ENCODE assay signal across 8 mouse cellular contexts in genomic region chr11:102027361-102028017, GRCm38 (mm10). TPM values are rescaled to one million over a fixed set of nuclear protein-coding genes. Genes with fewer than 3 reads are reported as not detected.
DNase-seq lines count a peak whose midpoint lies in the region; ATAC-seq and TF ChIP-seq lines count a peak whose summit lies in the region.

No protein-coding gene starts in this region.

- no peak for TF ChIP-seq POLR2A in testis, adult 2 months (IDR thresholded peaks at IDR 0.05; ENCODE audit: control insufficient read depth, low read depth, low read length)
- no peak for TF ChIP-seq POLR2A in thymus, adult 2 months (IDR thresholded peaks at IDR 0.05; ENCODE audit: control insufficient read depth, extremely low read depth, insufficient read depth, low read length, poor library complexity)

- ATAC-seq in limb, embryonic 15.5 days (ENCODE audit: insufficient number of reproducible peaks, low FRiP score, low TSS enrichment, low read depth): no peak
- ATAC-seq in stomach, embryonic 16.5 days (ENCODE audit: insufficient read depth, low FRiP score): no peak

- no peaks in the 10 kb centered on the region for H3K36me3 ChIP-seq in testis, adult 2 months (ENCODE audit: control insufficient read depth, insufficient read depth, low read length)
- H3K36me3 ChIP-seq in limb, embryonic 15.5 days: no peaks in the 10 kb centered on the region
- H3K36me3 ChIP-seq in stomach, embryonic 16.5 days (ENCODE audit: control insufficient read depth, insufficient read depth, low read length): no peaks in the 10 kb centered on the region
- no peaks in the 10 kb centered on the region for H3K36me3 ChIP-seq in thymus, adult 2 months (ENCODE audit: control insufficient read depth, insufficient read depth, low read length)

- H3K4me2 ChIP-seq in limb, embryonic 15.5 days: peak overlapping the region; percentile 94
- peak overlapping the region; percentile 74 for H3K4me2 ChIP-seq in stomach, embryonic 16.5 days (ENCODE audit: low read depth, low read length)

- H3K9me3 ChIP-seq in limb, embryonic 15.5 days: no peaks in the 10 kb centered on the region
- no peaks in the 10 kb centered on the region for H3K9me3 ChIP-seq in stomach, embryonic 16.5 days (replicated peaks; ENCODE audit: control insufficient read depth, low read length)

- H3K27me3 ChIP-seq in testis, adult 2 months (ENCODE audit: control insufficient read depth, insufficient read depth, low read length): no peaks in the 10 kb centered on the region
- H3K27me3 ChIP-seq in limb, embryonic 15.5 days: no peaks in the 10 kb centered on the region
- no peaks in the 10 kb centered on the region for H3K27me3 ChIP-seq in stomach, embryonic 16.5 days (ENCODE audit: control insufficient read depth, insufficient read depth, low read length)
- H3K27me3 ChIP-seq in thymus, adult 2 months (ENCODE audit: control insufficient read depth, insufficient read depth, low read length): peaks cover 2% of the 10 kb centered on the region; the same call in 1 of the 2 replicates

- H3K9ac ChIP-seq in limb, embryonic 15.5 days: 0 out of 2 replicates have a peak overlapping the region, but pooled peaks have one; percentile 56
- peak overlapping the region; percentile 65 for H3K9ac ChIP-seq in stomach, embryonic 16.5 days (ENCODE audit: low read length)

- WGBS in limb, embryonic 15.5 days: 5% methylated on average over 12 of the region's 12 CpGs
- WGBS in stomach, embryonic 16.5 days: 8% methylated on average over 12 of the region's 12 CpGs
- WGBS in thymus, adult 2 months: 13% methylated on average over 12 of the region's 12 CpGs

- peaks cover 10% of the 10 kb centered on the region for H3K4me1 ChIP-seq in testis, adult 2 months (ENCODE audit: control insufficient read depth, insufficient read depth, low read length)
- H3K4me1 ChIP-seq in limb, embryonic 15.5 days: peaks cover 14% of the 10 kb centered on the region
- H3K4me1 ChIP-seq in stomach, embryonic 16.5 days (ENCODE audit: control insufficient read depth, insufficient read depth, low read length): 0 out of 2 replicates have a peak, but pooled peaks cover 4% of the 10 kb centered on the region
- peaks cover 3% of the 10 kb centered on the region; the same call in 1 of the 2 replicates for H3K4me1 ChIP-seq in thymus, adult 2 months (replicated peaks; ENCODE audit: control insufficient read depth, insufficient read depth, low read length)

- DNase-seq in adrenal gland, adult (ENCODE audit: inconsistent age in 2 of 2, low spot score in 1 of 2): peak; percentile 68 to 75
- no peak for DNase-seq in adrenal gland, postnatal 4 days (ENCODE audit: low spot score in 2 of 2)
- DNase-seq in testis, postnatal 14 days (ENCODE audit: low spot score): no peak
- DNase-seq in B cell, adult 2 months: no peak
- no peak for DNase-seq in thymus, adult 2 months

- no peak for TF ChIP-seq CTCF in testis, adult 2 months (IDR thresholded peaks at IDR 0.05; ENCODE audit: control insufficient read depth, insufficient read depth, insufficient replicate concordance, low read depth, low read length)
- TF ChIP-seq CTCF in thymus, adult 2 months (IDR thresholded peaks at IDR 0.05; ENCODE audit: borderline replicate concordance, control insufficient read depth, extremely low read depth, insufficient read depth, low read length, poor library complexity): no peak

- H3K4me3 ChIP-seq in testis, adult 2 months (ENCODE audit: control insufficient read depth, low read depth, low read length): peak overlapping the region; percentile 17; the same call in 1 of the 2 replicates
- H3K4me3 ChIP-seq in limb, embryonic 15.5 days: peak overlapping the region; percentile 73
- peak overlapping the region; percentile 64 for H3K4me3 ChIP-seq in stomach, embryonic 16.5 days (replicated peaks; ENCODE audit: low read length)
- H3K4me3 ChIP-seq in thymus, adult 2 months (ENCODE audit: control insufficient read depth, insufficient read depth, low read length): no peak overlapping the region

- H3K27ac ChIP-seq in testis, adult 2 months (ENCODE audit: control insufficient read depth, insufficient read depth, low read depth, low read length): peak overlapping the region; percentile 50; the same call in 1 of the 2 replicates
- H3K27ac ChIP-seq in limb, embryonic 15.5 days: no peak overlapping the region
- H3K27ac ChIP-seq in stomach, embryonic 16.5 days (ENCODE audit: low read length): peak overlapping the region; percentile 9; the same call in 1 of the 2 replicates
- H3K27ac ChIP-seq in thymus, adult 2 months (ENCODE audit: control insufficient read depth, insufficient read depth, low read length): no peak overlapping the region

RNA-seq across cellular contexts. Expression of gene Mpp3, which starts 0.8 kb away (rescaled TPM):
- total RNA-seq in adrenal gland, postnatal 4 days (2021): 10 to 100 TPM; 19.2 to 24.4 TPM
- 11.0 and 14.7 TPM in 2 replicates for polyA plus RNA-seq in testis, adult 2 months (2012; rRNA removed)
- polyA plus RNA-seq in limb, embryonic 15.5 days (2015; fragmentation: Nextera tagmentation; extraction: Ambion mirVana): 5.8 and 6.0 TPM in 2 replicates
- 7.4 and 9.6 TPM in 2 replicates for polyA plus RNA-seq in stomach, embryonic 16.5 days (2015; fragmentation: Nextera tagmentation; extraction: Ambion mirVana)
- 0.28 and 0.50 TPM in 2 replicates for polyA plus RNA-seq in thymus, adult 2 months (2012; rRNA removed)

RNA-seq across cellular contexts. Expression of gene Cd300lg, which starts 13.8 kb away (rescaled TPM):
- total RNA-seq in adrenal gland, postnatal 4 days (2021): 10 to 100 TPM; 10.7 to 15.6 TPM
- polyA plus RNA-seq in testis, adult 2 months (2012; rRNA removed): 2.5 and 2.7 TPM in 2 replicates
- 2.2 and 2.4 TPM in 2 replicates for polyA plus RNA-seq in limb, embryonic 15.5 days (2015; fragmentation: Nextera tagmentation; extraction: Ambion mirVana)
- 2.9 and 3.5 TPM in 2 replicates for polyA plus RNA-seq in stomach, embryonic 16.5 days (2015; fragmentation: Nextera tagmentation; extraction: Ambion mirVana)
- polyA plus RNA-seq in thymus, adult 2 months (2012; rRNA removed): 12.5 and 18.3 TPM in 2 replicates

RNA-seq across cellular contexts. Expression of gene Dusp3, which starts 40.7 kb away (rescaled TPM):
- 10 to 100 TPM; 62.2 to 71.6 TPM for total RNA-seq in adrenal gland, postnatal 4 days (2021)
- polyA plus RNA-seq in testis, adult 2 months (2012; rRNA removed): 249 and 266 TPM in 2 replicates
- polyA plus RNA-seq in limb, embryonic 15.5 days (2015; fragmentation: Nextera tagmentation; extraction: Ambion mirVana): 26.9 and 37.0 TPM in 2 replicates
- 26.1 and 26.3 TPM in 2 replicates for polyA plus RNA-seq in stomach, embryonic 16.5 days (2015; fragmentation: Nextera tagmentation; extraction: Ambion mirVana)
- 12.3 and 19.7 TPM in 2 replicates for polyA plus RNA-seq in thymus, adult 2 months (2012; rRNA removed)

RNA-seq across cellular contexts. Expression of gene Cfap97d1, which starts 43.4 kb away (rescaled TPM):
- total RNA-seq in adrenal gland, postnatal 4 days (2021): not detected
- polyA plus RNA-seq in testis, adult 2 months (2012; rRNA removed): 72.2 and 94.1 TPM in 2 replicates
- not detected in 2 replicates for polyA plus RNA-seq in limb, embryonic 15.5 days (2015; fragmentation: Nextera tagmentation; extraction: Ambion mirVana)
- not detected in 2 replicates for polyA plus RNA-seq in stomach, embryonic 16.5 days (2015; fragmentation: Nextera tagmentation; extraction: Ambion mirVana)
- not detected in 2 replicates for polyA plus RNA-seq in thymus, adult 2 months (2012; rRNA removed)

Comparison
In these comparisons a context has a peak if more than half of its experiments do, and no peak if none do; other contexts are left out.
1. DNase-seq: peak in adrenal gland, adult (2 of 2); none in adrenal gland, postnatal 4 days (0 of 2), testis, postnatal 14 days (single experiment), B cell, adult 2 months (0 of 2) and thymus, adult 2 months (single experiment).
2. H3K27ac ChIP-seq: peak in testis, adult 2 months (single experiment) and stomach, embryonic 16.5 days (single experiment); none in limb, embryonic 15.5 days (single experiment) and thymus, adult 2 months (single experiment).